Mouse (Mus musculus) G1E (cell line): ENCODE measurements around the gene Bcl2l14.

Experiments used
- CTCF ChIP-seq: IDR thresholded peaks from 2 replicates; pipeline ENCODE4 v1.5.1; 2012; ENCODE audit warnings: low read depth, low read length, inconsistent platforms, mixed read lengths
- GATA2 ChIP-seq: IDR thresholded peaks from 2 replicates; pipeline ENCODE4 v1.6.1; 2012; ENCODE audit warnings: low read depth, low read length, inconsistent platforms, borderline replicate concordance
- POLR2AphosphoS5 ChIP-seq: IDR thresholded peaks from 2 replicates; pipeline ENCODE4 v1.6.1; 2012; ENCODE audit warnings: low read depth, low read length, inconsistent platforms; ENCODE audit not compliant: insufficient replicate concordance

DNA sequence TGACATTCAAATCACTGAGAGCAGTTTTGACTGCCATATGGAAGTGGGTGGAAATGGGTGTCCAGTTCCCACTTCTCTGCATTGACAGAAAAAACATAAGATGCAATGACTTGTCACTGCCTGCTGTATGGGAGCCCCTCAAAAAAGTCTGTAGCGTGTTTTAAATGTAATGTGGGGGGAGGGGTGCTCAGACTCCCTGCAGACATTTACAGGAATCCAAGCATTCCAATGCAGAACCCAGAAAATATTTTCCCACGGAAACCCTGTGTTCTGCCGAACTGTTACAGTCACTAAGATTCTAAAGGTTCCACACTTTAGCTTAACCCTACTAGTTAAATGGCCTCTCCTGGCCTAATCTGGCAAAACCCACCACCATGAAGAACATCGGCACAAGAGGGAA, at the start of gene Bcl2l14:
- TF ChIP-seq CTCF (no peak), POLR2AphosphoS5 (no peak), GATA2 (no peak)
